Mouse (Mus musculus) hindbrain, embryonic 16.5 days (tissue): Measurements from ENCODE around the gene Ntmt1. TPM values are rescaled to one million over a fixed set of nuclear protein-coding genes. Genes with fewer than 3 reads are reported as not detected.
A peak's percentile ranks its signal among the peaks of the same experiment; 100 is the strongest.

Experiments
- ATAC-seq: fragments of 200-750 bp; cut with Nextera tagmentation; 2 replicates; pipeline ENCODE4 v1.8.0; 2017; ENCODE audit warnings: moderate TSS enrichment, moderate library complexity
- H3K27ac ChIP-seq: fragments of 300-500 bp; sonication (generic); 2 replicates; pipeline ENCODE4 v1.5.1; 2014; ENCODE audit warnings: low read depth, mild to moderate bottlenecking, control low read depth, low read length, moderate library complexity
- H3K27me3 ChIP-seq: fragments of 300-500 bp; sonication (generic); replicated peaks from 2 replicates; pipeline ENCODE4 v1.6.1; 2014; ENCODE audit warnings: low read length; ENCODE audit not compliant: control insufficient read depth, insufficient read depth
- H3K36me3 ChIP-seq: fragments of 300-500 bp; sonication (generic); 2 replicates; pipeline ENCODE4 v1.6.1; 2014; ENCODE audit warnings: mild to moderate bottlenecking, low read length, moderate library complexity, mixed read lengths; ENCODE audit not compliant: control insufficient read depth, insufficient read depth
- H3K4me1 ChIP-seq: fragments of 300-500 bp; sonication (generic); 2 replicates; pipeline ENCODE4 v1.6.1; 2014; ENCODE audit warnings: low read depth, low read length; ENCODE audit not compliant: control insufficient read depth, insufficient read depth
- H3K4me2 ChIP-seq: fragments of 300-500 bp; sonication (generic); 2 replicates; pipeline ENCODE4 v1.6.1; 2014; ENCODE audit warnings: mild to moderate bottlenecking, low read length, control low read depth, moderate library complexity
- H3K4me3 ChIP-seq: fragments of 300-500 bp; sonication (generic); 2 replicates; pipeline ENCODE4 v1.5.1; 2014; ENCODE audit warnings: mild to moderate bottlenecking, low read length, control low read depth, moderate library complexity
- H3K9ac ChIP-seq: fragments of 300-500 bp; sonication (generic); 2 replicates; pipeline ENCODE4 v1.6.1; 2014; ENCODE audit warnings: low read depth, mild to moderate bottlenecking, control low read depth, low read length, moderate library complexity
- H3K9me3 ChIP-seq: fragments of 300-500 bp; sonication (generic); 2 replicates; pipeline ENCODE4 v1.6.1; 2014; ENCODE audit warnings: mild to moderate bottlenecking, low read length, moderate library complexity; ENCODE audit not compliant: control insufficient read depth
- WGBS: fragments of 180-500 bp; shearing (Covaris S2); extraction: QIAGEN DNeasy Blood & Tissue Kit; methylation state at CpG from one replicate; pipeline ENCODE4 v1.1.7; 2014; 5-methylcytosine and 5-hydroxymethylcytosine counted together
- polyA plus RNA-seq: library from polyadenylated mRNA; unstranded; fragments of >200 nt; fragmentation: Nextera tagmentation; extraction: Ambion mirVana; gene quantifications from 2 replicates; pipeline ENCODE4 v1.2.1, GENCODE M21; 2015

Gene Ntmt1
- polyA plus RNA-seq, 1 experiment from 2014 or later: 108 TPM

- H3K9ac ChIP-seq: peak overlapping the region; percentile 57
- peak overlapping the region; percentile 57 for H3K4me2 ChIP-seq
- peak overlapping the region; percentile 31 for H3K4me3 ChIP-seq
- H3K36me3 ChIP-seq: no peaks in the 10 kb centered on the region
- H3K27me3 ChIP-seq: peaks cover 8% of the 10 kb centered on the region; the same call in 1 of the 2 replicates
- no peaks in the 10 kb centered on the region for H3K9me3 ChIP-seq
- WGBS: 3% methylated on average over 35 of the region's 35 CpGs
- no peak overlapping the region for H3K27ac ChIP-seq
- no peak for ATAC-seq
- peaks cover 2% of the 10 kb centered on the region for H3K4me1 ChIP-seq
Observed at GRCm38 (mm10) chr2:30864968-30865381, 57.3 kb downstream of the Ntmt1 start.

GRCm38 (mm10) chr2:30865426-30865825, 57.8 kb downstream of the Ntmt1 start:
- no peak for ATAC-seq
- H3K9ac ChIP-seq: no peak overlapping the region
- no peak overlapping the region for H3K4me3 ChIP-seq
- H3K27ac ChIP-seq: no peak overlapping the region
- peaks cover 8% of the 10 kb centered on the region; the same call in 1 of the 2 replicates for H3K27me3 ChIP-seq
- no peaks in the 10 kb centered on the region for H3K36me3 ChIP-seq
- WGBS: 55% methylated on average over 3 of the region's 3 CpGs
- no peak overlapping the region for H3K4me2 ChIP-seq
- peaks cover 2% of the 10 kb centered on the region for H3K4me1 ChIP-seq
- no peaks in the 10 kb centered on the region for H3K9me3 ChIP-seq

DNA sequence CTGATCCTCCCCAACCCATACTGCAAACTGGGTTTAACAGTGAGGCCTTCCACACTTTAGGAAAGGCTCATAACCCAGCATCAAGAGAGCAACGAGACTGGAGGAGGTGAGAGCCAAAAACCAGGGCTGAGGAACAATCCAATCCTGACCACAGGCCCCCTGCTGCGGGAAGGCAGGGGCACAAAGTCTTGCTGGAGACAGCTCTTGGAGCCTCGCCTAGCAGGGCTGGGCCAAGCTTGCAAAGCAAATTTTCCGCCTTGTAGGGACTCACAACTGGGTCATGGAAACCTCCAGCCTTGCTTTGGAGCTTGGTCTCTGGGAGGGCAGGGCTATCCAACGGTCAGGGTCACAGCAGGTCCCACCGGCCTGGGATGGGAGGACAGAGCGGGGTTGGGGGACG, 63.2 kb downstream of the Ntmt1 start:
- ATAC-seq: no peak
- Histone ChIP-seq H3K27ac (no peak overlapping the region), H3K4me2 (no peak overlapping the region), H3K27me3 (no peaks in the 10 kb centered on the region), H3K9ac (no peak overlapping the region), H3K4me1 (peaks cover 2% of the 10 kb centered on the region; the same call in 1 of the 2 replicates), H3K36me3 (no peaks in the 10 kb centered on the region), H3K4me3 (no peak overlapping the region), H3K9me3 (no peaks in the 10 kb centered on the region)
- WGBS: 63% methylated on average over 8 of the region's 8 CpGs

Other genes starting within 250 kb of the Ntmt1 start
- 0.19 and 0.99 TPM in 2 replicates for gene Cstad, start 212.8 kb upstream of the Ntmt1 start, polyA plus RNA-seq
- 1.4 and 1.5 TPM in 2 replicates for gene 1700001O22Rik, start 4.2 kb upstream of the Ntmt1 start, polyA plus RNA-seq
- gene Asb6, start 22.5 kb downstream of the Ntmt1 start, polyA plus RNA-seq: 44.9 and 47.2 TPM in 2 replicates
- gene Prrx2, start 27.1 kb downstream of the Ntmt1 start, polyA plus RNA-seq: 2.3 and 2.5 TPM in 2 replicates
- gene Ptges, start 122.0 kb downstream of the Ntmt1 start, polyA plus RNA-seq: 6.3 and 6.9 TPM in 2 replicates
- gene Tor1b, start 145.1 kb downstream of the Ntmt1 start, polyA plus RNA-seq: 18.0 and 20.4 TPM in 2 replicates
- gene Tor1a, start 160.1 kb downstream of the Ntmt1 start, polyA plus RNA-seq: 94.2 and 94.8 TPM in 2 replicates
- gene BC005624, start 174.4 kb downstream of the Ntmt1 start, polyA plus RNA-seq: 92.1 and 93.0 TPM in 2 replicates
- 42.9 and 53.2 TPM in 2 replicates for gene Usp20, start 174.5 kb downstream of the Ntmt1 start, polyA plus RNA-seq